Mouse (Mus musculus) stomach, postnatal 0 days (tissue): ENCODE results near the gene Olfr1066.
"Not testable (repeated sequence)": the region's sequence is repeated elsewhere in the genome, so short reads cannot be mapped to it uniquely, and the experiment has no call there.

Experiments used
- CTCF ChIP-seq: IDR thresholded peaks from 2 replicates; pipeline ENCODE4 v1.5.1; 2016; ENCODE audit warnings: antibody characterized with exemption, low read depth, mild to moderate bottlenecking, moderate library complexity
- EP300 ChIP-seq: optimal IDR thresholded peaks from 2 replicates; pipeline ENCODE3; 2016; ENCODE audit warnings: antibody characterized with exemption

DNA sequence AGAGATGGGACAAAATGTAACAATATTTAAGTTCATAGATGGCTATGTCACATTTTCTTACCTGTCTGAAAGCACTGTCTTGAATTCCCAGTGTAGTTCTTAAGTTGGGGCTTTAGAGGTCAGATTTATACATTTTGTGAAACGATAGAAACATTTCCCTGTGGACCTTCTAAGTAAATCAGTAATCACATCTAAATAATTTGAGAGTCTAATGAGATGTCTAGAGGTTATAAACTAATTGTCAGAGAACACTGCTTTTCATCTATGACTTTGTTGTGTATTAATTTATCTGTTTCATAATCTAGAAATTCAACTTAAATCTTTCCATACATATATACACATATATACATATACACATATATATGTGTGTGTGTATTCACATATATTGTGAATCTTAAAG is 5.6 kb downstream of the Olfr1066 start, which contains the start of gene Olfr1065:
- TF ChIP-seq CTCF, EP300: not testable (repeated sequence)
